In the genomic region with DNA sequence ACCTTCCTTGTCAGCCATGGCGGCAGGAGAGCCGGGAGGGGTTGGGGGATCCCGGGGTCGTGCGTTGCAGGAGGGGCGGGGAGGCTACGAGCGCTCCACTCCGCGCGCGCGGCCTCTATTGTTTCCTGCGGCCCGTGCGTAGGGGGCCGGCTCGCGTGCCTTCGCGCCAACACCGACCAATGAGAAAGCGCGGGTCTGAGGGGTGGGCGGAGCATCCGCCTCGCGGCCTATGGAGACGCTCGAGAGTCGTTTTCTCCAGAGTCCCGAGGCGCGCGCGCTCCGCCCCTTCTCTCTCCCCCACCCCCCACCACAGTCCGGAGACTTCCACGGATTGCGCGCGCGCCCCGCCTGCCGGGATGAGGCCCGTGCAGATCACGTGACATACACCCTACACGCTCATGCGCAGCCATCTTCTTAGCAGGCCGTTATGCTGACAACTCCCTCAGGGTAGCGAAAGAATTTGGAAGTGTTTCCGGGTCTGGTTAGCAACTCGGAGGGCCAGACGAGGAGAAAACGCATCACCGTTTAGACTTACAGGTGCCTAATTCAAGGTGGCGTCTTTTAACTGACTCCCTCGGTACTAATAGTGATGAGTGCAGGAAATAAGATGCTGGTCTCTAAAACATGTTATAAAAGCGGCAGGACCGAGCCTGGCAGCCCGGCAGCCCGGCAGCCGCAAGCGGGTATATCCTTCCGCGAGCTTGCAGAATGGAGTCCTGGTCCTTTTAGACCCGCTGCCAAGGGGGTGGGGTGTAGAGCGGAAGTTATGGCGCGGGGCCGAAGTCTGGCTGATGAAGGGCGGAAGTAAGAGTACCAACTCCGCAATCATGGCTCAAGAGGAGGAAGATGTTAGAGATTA, we compare ENCODE assay signal across 8 mouse cellular contexts. TPM values are rescaled to one million over a fixed set of nuclear protein-coding genes. Genes with fewer than 3 reads are reported as not detected.
DNase-seq lines count a peak whose midpoint lies in the region; ATAC-seq lines count a peak whose summit lies in the region.

A gene (minus strand): TSS at position 155 of the 859 bp plus-strand sequence.
A gene (plus strand): TSS at position 480 of the 859 bp plus-strand sequence.

- peak within 1 kb of the TSS; percentile 83 for H3K4me2 ChIP-seq in forebrain, embryonic 14.5 days (ENCODE audit: low read length)
- peak within 1 kb of the TSS; percentile 86 for H3K4me2 ChIP-seq in neural tube, embryonic 15.5 days

- under 1% methylated on average over 70 of the region's 73 CpGs for WGBS in forebrain, embryonic 14.5 days
- under 1% methylated on average over 55 of the region's 73 CpGs for WGBS in neural tube, embryonic 15.5 days

- H3K27me3 ChIP-seq in forebrain, embryonic 14.5 days (replicated peaks; ENCODE audit: control insufficient read depth, insufficient read depth, low read length), result no peaks in the 10 kb centered on the region
- no peaks in the 10 kb centered on the region for H3K27me3 ChIP-seq in neural tube, embryonic 15.5 days (replicated peaks)

- peak within 1 kb of the TSS; percentile 99 for H3K27ac ChIP-seq in forebrain, embryonic 14.5 days (ENCODE audit: low read depth, low read length)
- peak within 1 kb of the TSS; percentile 100 for H3K27ac ChIP-seq in neural tube, embryonic 15.5 days (replicated peaks)

- peak within 1 kb of the TSS; percentile 94 for H3K4me3 ChIP-seq in forebrain, embryonic 14.5 days (ENCODE audit: low read depth, low read length)
- H3K4me3 ChIP-seq in neural tube, embryonic 15.5 days (replicated peaks), result peak within 1 kb of the TSS; percentile 86

- H3K9ac ChIP-seq in forebrain, embryonic 14.5 days (ENCODE audit: low read length), result peak within 1 kb of the TSS; percentile 97
- peak within 1 kb of the TSS; percentile 95 for H3K9ac ChIP-seq in neural tube, embryonic 15.5 days (replicated peaks)

- H3K9me3 ChIP-seq in forebrain, embryonic 14.5 days (replicated peaks; ENCODE audit: control insufficient read depth, low read length), result no peaks in the 10 kb centered on the region
- H3K9me3 ChIP-seq in neural tube, embryonic 15.5 days (replicated peaks), result no peaks in the 10 kb centered on the region

- peaks cover 21% of the 10 kb centered on the region for H3K4me1 ChIP-seq in forebrain, embryonic 14.5 days (ENCODE audit: control insufficient read depth, insufficient read depth, low read length)
- peaks cover 49% of the 10 kb centered on the region for H3K4me1 ChIP-seq in neural tube, embryonic 15.5 days

- peaks cover 22% of the 10 kb centered on the region for H3K36me3 ChIP-seq in forebrain, embryonic 14.5 days (ENCODE audit: control insufficient read depth, insufficient read depth, low read length)
- H3K36me3 ChIP-seq in neural tube, embryonic 15.5 days, result peaks cover 7% of the 10 kb centered on the region; the same call in 1 of the 2 replicates

- DNase-seq in ES-CJ7 (ENCODE audit: low read depth, low spot score), result peak; percentile 98
- peak; percentile 97 for DNase-seq in cerebellum, adult 11 months
- peak; percentile 100 for DNase-seq in forebrain, embryonic 14.5 days (ENCODE audit: low spot score)
- peak; percentile 96 for DNase-seq in heart, postnatal 14 days
- DNase-seq in layer of hippocampus, adult 11-12 months (ENCODE audit: low spot score), result peak; percentile 97
- peak; percentile 97 for DNase-seq in lung, adult 18-20 months
- DNase-seq in testis, postnatal 14 days (ENCODE audit: low spot score), result peak; percentile 99

- peak; percentile 99 for ATAC-seq in forebrain, embryonic 14.5 days
- peak; percentile 99 for ATAC-seq in neural tube, embryonic 15.5 days (ENCODE audit: low FRiP score)

- intact Hi-C loops in heart, postnatal 14 days (cut with DNase I), result loop anchor here (5.0 kb wide), 1 partner anchor 272 kb away; no protein-coding TSS in a partner anchor

RNA-seq across cellular contexts. Expression of the first gene that starts in this region (rescaled TPM):
- 428 and 447 TPM in 2 replicates for polyA plus RNA-seq in forebrain, embryonic 14.5 days (2014; fragmentation: Nextera tagmentation; extraction: Ambion mirVana)
- 100 to 1,000 TPM in 1 of 2 experiments, 10 to 100 TPM in 1; 82.5 to 105 TPM for total RNA-seq in heart, postnatal 14 days (2021)
- polyA plus RNA-seq in neural tube, embryonic 15.5 days (2015; fragmentation: Nextera tagmentation; extraction: Ambion mirVana), result 246 and 284 TPM in 2 replicates

RNA-seq across cellular contexts. Expression of the second gene that starts in this region (rescaled TPM):
- polyA plus RNA-seq in forebrain, embryonic 14.5 days (2014; fragmentation: Nextera tagmentation; extraction: Ambion mirVana), result 27.7 and 37.1 TPM in 2 replicates
- 10 to 100 TPM; 20.7 to 20.9 TPM for total RNA-seq in heart, postnatal 14 days (2021)
- 18.3 and 29.5 TPM in 2 replicates for polyA plus RNA-seq in neural tube, embryonic 15.5 days (2015; fragmentation: Nextera tagmentation; extraction: Ambion mirVana)

Comparison
In these comparisons a context has a peak if more than half of its experiments do, and no peak if none do; other contexts are left out.
1. Peak in every context shown above with its lines: DNase-seq, ATAC-seq, H3K4me3 ChIP-seq and H3K27ac ChIP-seq.